Mouse (Mus musculus): ENCODE results near the gene Son.

GRCm38 (mm10) chr16:91629749-91630148, 17.6 kb upstream of the Son start:
- no peak for TF ChIP-seq POLR2A (IDR thresholded peaks at IDR 0.05; ENCODE audit: insufficient read depth, low read length)
- no peak for TF ChIP-seq EP300 (IDR thresholded peaks at IDR 0.05; ENCODE audit: insufficient read depth, low read depth, low read length)
